ENCODE assay signal across 23 mouse cellular contexts in genomic region chr4:89470756-89471155, GRCm38 (mm10).
DNase-seq lines count a peak whose midpoint lies in the region; ATAC-seq and TF ChIP-seq lines count a peak whose summit lies in the region.
"Had no signal": no experiment of that assay in that cellular context is flagged by ENCODE, and none has a peak within 500 bp of the region (broad histone marks: within the 10 kb centered on the region; RNA-seq: fewer than 3 reads in every experiment).

No protein-coding gene starts in this region.

- H3K4me3 ChIP-seq in intestine, embryonic 14.5 days (ENCODE audit: low read depth, low read length) = no peak overlapping the region
- H3K4me3 ChIP-seq in intestine, postnatal 0 days (ENCODE audit: low read depth, low read length) = no peak overlapping the region
- no peak overlapping the region for H3K4me3 ChIP-seq in midbrain, embryonic 11.5 days (ENCODE audit: low read depth, low read length)
- H3K4me3 ChIP-seq in midbrain, embryonic 15.5 days = no peak overlapping the region
- no peak overlapping the region for H3K4me3 ChIP-seq in intestine, embryonic 15.5 days (replicated peaks)
- H3K4me3 ChIP-seq: hindbrain, embryonic 12.5 days; liver, embryonic 12.5 days; megakaryocyte, embryonic 14.5 days; myocyte; neural tube, embryonic 13.5 days had no signal

- 0 out of 2 replicates have a peak, but pooled peaks have one; percentile 27 for ATAC-seq in intestine, embryonic 14.5 days (replicated peaks; ENCODE audit: low FRiP score, low TSS enrichment, low read depth)
- no peak for ATAC-seq in intestine, postnatal 0 days
- peak; percentile 34; the same call in 1 of the 2 replicates for ATAC-seq in midbrain, embryonic 11.5 days (ENCODE audit: low FRiP score)
- ATAC-seq in midbrain, embryonic 15.5 days (replicated peaks) = no peak
- peak; percentile 27; the same call in 1 of the 2 replicates for ATAC-seq in intestine, embryonic 15.5 days

- no peaks in the 10 kb centered on the region for H3K27me3 ChIP-seq in intestine, embryonic 14.5 days (replicated peaks; ENCODE audit: control insufficient read depth, insufficient read depth, low read length)
- no peaks in the 10 kb centered on the region for H3K27me3 ChIP-seq in intestine, postnatal 0 days (replicated peaks; ENCODE audit: control insufficient read depth, insufficient read depth, low read length)
- no peaks in the 10 kb centered on the region for H3K27me3 ChIP-seq in midbrain, embryonic 11.5 days (ENCODE audit: control insufficient read depth, insufficient read depth, low read length)
- H3K27me3 ChIP-seq in midbrain, embryonic 15.5 days (replicated peaks) = no peaks in the 10 kb centered on the region
- no peaks in the 10 kb centered on the region for H3K27me3 ChIP-seq in intestine, embryonic 15.5 days (replicated peaks)
- H3K27me3 ChIP-seq: CH12.LX; hindbrain, embryonic 12.5 days; liver, embryonic 12.5 days; megakaryocyte, embryonic 14.5 days; neural tube, embryonic 13.5 days had no signal

- H3K9ac ChIP-seq in intestine, embryonic 14.5 days (ENCODE audit: low read length) = no peak overlapping the region
- H3K9ac ChIP-seq in intestine, postnatal 0 days (ENCODE audit: low read depth, low read length) = no peak overlapping the region
- no peak overlapping the region for H3K9ac ChIP-seq in midbrain, embryonic 11.5 days (ENCODE audit: low read length)
- H3K9ac ChIP-seq in midbrain, embryonic 15.5 days = no peak overlapping the region
- H3K9ac ChIP-seq in intestine, embryonic 15.5 days = no peak overlapping the region
- H3K9ac ChIP-seq: hindbrain, embryonic 12.5 days; liver, embryonic 12.5 days; neural tube, embryonic 13.5 days had no signal

- WGBS in intestine, embryonic 14.5 days = 48% methylated on average over 2 of the region's 2 CpGs
- WGBS in intestine, postnatal 0 days = 67% methylated on average over 2 of the region's 2 CpGs
- 85% methylated on average over 2 of the region's 2 CpGs for WGBS in midbrain, embryonic 11.5 days
- WGBS in midbrain, embryonic 15.5 days = 60% methylated on average over 2 of the region's 2 CpGs
- 58% methylated on average over 2 of the region's 2 CpGs for WGBS in intestine, embryonic 15.5 days

- no peak overlapping the region for H3K27ac ChIP-seq in intestine, embryonic 14.5 days (ENCODE audit: low read depth)
- no peak overlapping the region for H3K27ac ChIP-seq in intestine, postnatal 0 days (ENCODE audit: low read depth, low read length)
- H3K27ac ChIP-seq in midbrain, embryonic 11.5 days (ENCODE audit: low read depth, low read length) = no peak overlapping the region; the same call in 1 of the 2 replicates
- no peak overlapping the region for H3K27ac ChIP-seq in midbrain, embryonic 15.5 days
- no peak overlapping the region for H3K27ac ChIP-seq in intestine, embryonic 15.5 days
- H3K27ac ChIP-seq: hindbrain, embryonic 12.5 days; liver, embryonic 12.5 days; neural tube, embryonic 13.5 days had no signal

- H3K4me1 ChIP-seq in intestine, embryonic 14.5 days (replicated peaks; ENCODE audit: control insufficient read depth, insufficient read depth, low read length) = peaks cover 5% of the 10 kb centered on the region
- H3K4me1 ChIP-seq in intestine, postnatal 0 days (replicated peaks; ENCODE audit: control insufficient read depth, insufficient read depth, low read length) = 0 out of 2 replicates have a peak, but pooled peaks cover 2% of the 10 kb centered on the region
- H3K4me1 ChIP-seq in midbrain, embryonic 11.5 days (ENCODE audit: control insufficient read depth, insufficient read depth, low read length) = no peaks in the 10 kb centered on the region
- H3K4me1 ChIP-seq in midbrain, embryonic 15.5 days = peaks cover 4% of the 10 kb centered on the region; the same call in 1 of the 2 replicates
- H3K4me1 ChIP-seq in intestine, embryonic 15.5 days (replicated peaks) = peaks cover 3% of the 10 kb centered on the region; the same call in 1 of the 2 replicates

- TF ChIP-seq CTCF in intestine, postnatal 0 days (IDR thresholded peaks at IDR 0.05; ENCODE audit: low read depth) = no peak

- no peak overlapping the region for H3K4me2 ChIP-seq in intestine, embryonic 14.5 days (ENCODE audit: low read length)
- no peak overlapping the region for H3K4me2 ChIP-seq in intestine, postnatal 0 days (replicated peaks; ENCODE audit: low read depth)
- H3K4me2 ChIP-seq in midbrain, embryonic 11.5 days = no peak overlapping the region
- no peak overlapping the region for H3K4me2 ChIP-seq in midbrain, embryonic 15.5 days
- no peak overlapping the region for H3K4me2 ChIP-seq in intestine, embryonic 15.5 days (replicated peaks)
- H3K4me2 ChIP-seq: heart, embryonic 11.5 days; hindbrain, embryonic 12.5 days; liver, embryonic 12.5 days; neural tube, embryonic 13.5 days had no signal

- peak; percentile 40 for DNase-seq in intestine, embryonic 14.5 days (ENCODE audit: low spot score)
- peak; percentile 12 for DNase-seq in midbrain, embryonic 11.5 days (ENCODE audit: low spot score, missing footprints)
- DNase-seq in gastrocnemius, postnatal 10 days = no peak
- no peak for DNase-seq in left cerebral cortex, adult 8-10 months (ENCODE audit: low spot score in 2 of 2)
- DNase-seq: adrenal gland, adult 8-10 months; B cell, adult 2 months; cerebellum, adult 18-20 months; cerebellum, postnatal 14 days; heart, postnatal 14 days; kidney, adult 8-10 months; kidney, postnatal 14 days; right cerebral cortex, postnatal 4 days had no signal

- no peaks in the 10 kb centered on the region for H3K36me3 ChIP-seq in intestine, embryonic 14.5 days (ENCODE audit: control insufficient read depth, insufficient read depth, low read length)
- H3K36me3 ChIP-seq in intestine, postnatal 0 days (ENCODE audit: control insufficient read depth, insufficient read depth) = no peaks in the 10 kb centered on the region
- no peaks in the 10 kb centered on the region for H3K36me3 ChIP-seq in midbrain, embryonic 11.5 days (ENCODE audit: control insufficient read depth, insufficient read depth, low read length)
- H3K36me3 ChIP-seq in midbrain, embryonic 15.5 days (replicated peaks) = no peaks in the 10 kb centered on the region
- no peaks in the 10 kb centered on the region for H3K36me3 ChIP-seq in intestine, embryonic 15.5 days
- H3K36me3 ChIP-seq: G1E; hindbrain, embryonic 12.5 days; liver, embryonic 12.5 days; neural tube, embryonic 13.5 days had no signal

- no peaks in the 10 kb centered on the region for H3K9me3 ChIP-seq in intestine, embryonic 14.5 days (ENCODE audit: control insufficient read depth, low read length)
- H3K9me3 ChIP-seq in intestine, postnatal 0 days (ENCODE audit: control insufficient read depth) = no peaks in the 10 kb centered on the region
- no peaks in the 10 kb centered on the region for H3K9me3 ChIP-seq in midbrain, embryonic 11.5 days (ENCODE audit: control insufficient read depth, low read length)
- no peaks in the 10 kb centered on the region for H3K9me3 ChIP-seq in midbrain, embryonic 15.5 days
- no peaks in the 10 kb centered on the region for H3K9me3 ChIP-seq in intestine, embryonic 15.5 days
- H3K9me3 ChIP-seq: hindbrain, embryonic 12.5 days; liver, embryonic 12.5 days; megakaryocyte, embryonic 14.5 days; neural tube, embryonic 13.5 days had no signal

Comparison
In these comparisons a context has a peak if more than half of its experiments do, and no peak if none do; other contexts are left out.
1. ATAC-seq: peak in intestine, embryonic 14.5 days (single experiment), midbrain, embryonic 11.5 days (single experiment) and intestine, embryonic 15.5 days (single experiment); none in intestine, postnatal 0 days (single experiment) and midbrain, embryonic 15.5 days (single experiment).
2. DNase-seq: peak in intestine, embryonic 14.5 days (single experiment) and midbrain, embryonic 11.5 days (single experiment); none in gastrocnemius, postnatal 10 days (single experiment) and left cerebral cortex, adult 8-10 months (0 of 2).